Mouse (Mus musculus) lung, embryonic 14.5 days (tissue): ENCODE data around the gene Zcchc10. TPM values are rescaled to one million over a fixed set of nuclear protein-coding genes. Genes with fewer than 3 reads are reported as not detected.
"Not testable (repeated sequence)": the region's sequence is repeated elsewhere in the genome, so short reads cannot be mapped to it uniquely, and the experiment has no call there.

ENCODE experiments used
- ATAC-seq: fragments of 200-750 bp; cut with Nextera tagmentation; 2 replicates; pipeline ENCODE4 v1.8.0; 2017; ENCODE audit warnings: mild to moderate bottlenecking, moderate TSS enrichment, moderate library complexity; ENCODE audit not compliant: insufficient read depth
- DNase-seq: peaks from one replicate; pipeline ENCODE4 v3.0.0-alpha.2; 2015
- H3K27ac ChIP-seq: fragments of 300-500 bp; sonication (generic); 2 replicates; pipeline ENCODE4 v1.5.1; 2014; ENCODE audit warnings: low read depth, mild to moderate bottlenecking, moderate library complexity
- H3K27me3 ChIP-seq: fragments of 300-500 bp; sonication (generic); 2 replicates; pipeline ENCODE4 v1.6.1; 2014; ENCODE audit warnings: low read length, control low read depth; ENCODE audit not compliant: insufficient read depth
- H3K36me3 ChIP-seq: fragments of 300-500 bp; sonication (generic); 2 replicates; pipeline ENCODE4 v1.6.1; 2014; ENCODE audit warnings: control low read depth; ENCODE audit not compliant: insufficient read depth
- H3K4me1 ChIP-seq: fragments of 300-500 bp; sonication (generic); 2 replicates; pipeline ENCODE4 v1.6.1; 2014; ENCODE audit warnings: antibody characterized with exemption, control low read depth; ENCODE audit not compliant: insufficient read depth
- H3K4me2 ChIP-seq: fragments of 300-500 bp; sonication (generic); 2 replicates; pipeline ENCODE4 v1.6.1; 2014; ENCODE audit warnings: mild to moderate bottlenecking
- H3K4me3 ChIP-seq: fragments of 300-500 bp; sonication (generic); 2 replicates; pipeline ENCODE4 v1.5.1; 2014; ENCODE audit warnings: low read depth, low read length
- H3K9ac ChIP-seq: fragments of 300-500 bp; sonication (generic); 2 replicates; pipeline ENCODE4 v1.6.1; 2014
- H3K9me3 ChIP-seq: fragments of 300-500 bp; sonication (generic); 2 replicates; pipeline ENCODE4 v1.6.1; 2016; ENCODE audit warnings: low read depth, low read length, control low read depth
- CTCF ChIP-seq: IDR thresholded peaks from 2 replicates; pipeline ENCODE4 v1.5.1; 2016; ENCODE audit warnings: antibody characterized with exemption, low read depth
- WGBS: fragments of 180-500 bp; shearing (Covaris S2); extraction: QIAGEN DNeasy Blood & Tissue Kit; methylation state at CpG from one replicate; pipeline ENCODE4 v1.1.7; 2014; 5-methylcytosine and 5-hydroxymethylcytosine counted together
- polyA plus RNA-seq: library from polyadenylated mRNA; unstranded; fragments of >200 nt; fragmentation: Nextera tagmentation; extraction: Ambion mirVana; gene quantifications from 2 replicates; pipeline ENCODE4 v1.2.1, GENCODE M21; 2014

Zcchc10 gene
- polyA plus RNA-seq, 1 experiment from 2014 or later = 27.7 TPM

- Histone ChIP-seq H3K9me3 (no peaks in the 10 kb centered on the region), H3K4me3 (no peak overlapping the region), H3K36me3 (no peaks in the 10 kb centered on the region), H3K9ac (no peak overlapping the region), H3K4me2 (no peak overlapping the region), H3K4me1 (no peaks in the 10 kb centered on the region), H3K27me3 (no peaks in the 10 kb centered on the region), H3K27ac (peak overlapping the region; percentile 10; the same call in 1 of the 2 replicates)
- WGBS = 44% methylated on average over 6 of the region's 6 CpGs
- no peak for TF ChIP-seq CTCF
- DNase-seq = peak; percentile 55
- no peak for ATAC-seq
Observed at GRCm38 (mm10) chr11:53316996-53317395, 7.5 kb upstream of the Zcchc10 start.

- peak; percentile 26 for DNase-seq
- H3K4me2 ChIP-seq = no peak overlapping the region
Observed at GRCm38 (mm10) chr11:53318041-53318440, 6.4 kb upstream of the Zcchc10 start.

GRCm38 (mm10) chr11:53318568-53318967, 5.9 kb upstream of the Zcchc10 start:
- not testable (repeated sequence) for H3K4me3 ChIP-seq, H3K9ac ChIP-seq, H3K4me2 ChIP-seq, DNase-seq, H3K9me3 ChIP-seq, H3K27me3 ChIP-seq, H3K27ac ChIP-seq, H3K4me1 ChIP-seq, ATAC-seq, H3K36me3 ChIP-seq
- 89% methylated on average over 3 of the region's 3 CpGs for WGBS

More at GRCm38 (mm10) chr11:53318041-53318440, 6.4 kb upstream of the Zcchc10 start:
- no peak overlapping the region for H3K4me3 ChIP-seq
- no peaks in the 10 kb centered on the region for H3K9me3 ChIP-seq
- no peaks in the 10 kb centered on the region for H3K36me3 ChIP-seq
- 69% methylated on average over 7 of the region's 7 CpGs for WGBS
- no peaks in the 10 kb centered on the region for H3K4me1 ChIP-seq
- ATAC-seq = no peak
- no peak overlapping the region for H3K9ac ChIP-seq
- no peaks in the 10 kb centered on the region for H3K27me3 ChIP-seq
- H3K27ac ChIP-seq = no peak overlapping the region
- no peak for TF ChIP-seq CTCF

GRCm38 (mm10) chr11:53319867-53320266, 4.6 kb upstream of the Zcchc10 start:
- not testable (repeated sequence) for H3K4me1 ChIP-seq, H3K36me3 ChIP-seq, H3K4me2 ChIP-seq, H3K9me3 ChIP-seq, H3K27me3 ChIP-seq, DNase-seq, ATAC-seq, H3K9ac ChIP-seq, H3K27ac ChIP-seq, H3K4me3 ChIP-seq
- WGBS = 91% methylated on average over 13 of the region's 13 CpGs

GRCm38 (mm10) chr11:53330325-53330724, 5.8 kb downstream of the Zcchc10 start:
- no peak for TF ChIP-seq CTCF
- Histone ChIP-seq H3K36me3 (peaks cover 58% of the 10 kb centered on the region), H3K9ac (no peak overlapping the region), H3K4me2 (no peak overlapping the region), H3K4me3 (no peak overlapping the region), H3K9me3 (no peaks in the 10 kb centered on the region), H3K27me3 (no peaks in the 10 kb centered on the region), H3K27ac (no peak overlapping the region), H3K4me1 (0 out of 2 replicates have a peak, but pooled peaks cover 4% of the 10 kb centered on the region)
- DNase-seq = no peak
- WGBS = 78% methylated on average over 7 of the region's 7 CpGs
- no peak for ATAC-seq

GRCm38 (mm10) chr11:53331121-53331520, 6.6 kb downstream of the Zcchc10 start:
- no peak for DNase-seq
- WGBS = 90% methylated on average over 6 of the region's 6 CpGs
- H3K27ac ChIP-seq = no peak overlapping the region
- no peak overlapping the region for H3K4me2 ChIP-seq
- no peak overlapping the region for H3K4me3 ChIP-seq
- no peak for ATAC-seq
- H3K4me1 ChIP-seq = no peaks in the 10 kb centered on the region
- H3K36me3 ChIP-seq = peaks cover 58% of the 10 kb centered on the region
- no peaks in the 10 kb centered on the region for H3K27me3 ChIP-seq
- no peak overlapping the region for H3K9ac ChIP-seq
- no peaks in the 10 kb centered on the region for H3K9me3 ChIP-seq
- TF ChIP-seq CTCF = no peak

- TF ChIP-seq CTCF = no peak
- H3K9ac ChIP-seq = no peak overlapping the region
- no peaks in the 10 kb centered on the region for H3K27me3 ChIP-seq
- H3K9me3 ChIP-seq = no peaks in the 10 kb centered on the region
- H3K27ac ChIP-seq = no peak overlapping the region
- WGBS = 87% methylated on average over 14 of the region's 14 CpGs
- no peaks in the 10 kb centered on the region for H3K4me1 ChIP-seq
- H3K36me3 ChIP-seq = peaks cover 57% of the 10 kb centered on the region
- ATAC-seq (no peak), DNase-seq (no peak)
- no peak overlapping the region for H3K4me2 ChIP-seq
- no peak overlapping the region for H3K4me3 ChIP-seq
Observed at GRCm38 (mm10) chr11:53332076-53332680, 7.7 kb downstream of the Zcchc10 start.
